Mouse (Mus musculus): ENCODE data around the gene Ldah.

Gene Ldah

GRCm38 (mm10) chr12:8281225-8282017 is 73.5 kb downstream of the Ldah start:
- no peak for DNase-seq

- no peak for DNase-seq
Measured at GRCm38 (mm10) chr12:8287970-8288369, 80.1 kb downstream of the Ldah start.

GRCm38 (mm10) chr12:8289099-8289498 is 81.2 kb downstream of the Ldah start:
- no peak for DNase-seq

- DNase-seq = no peak
Measured at GRCm38 (mm10) chr12:8289499-8289898, 81.6 kb downstream of the Ldah start.

- no peak for DNase-seq
Measured at GRCm38 (mm10) chr12:8291157-8291853, 83.4 kb downstream of the Ldah start.

- DNase-seq = no peak
Measured at GRCm38 (mm10) chr12:8295307-8295913, 87.5 kb downstream of the Ldah start.

- no peak for DNase-seq
Measured at GRCm38 (mm10) chr12:8296154-8296553, 88.2 kb downstream of the Ldah start.

GRCm38 (mm10) chr12:8297586-8298214 is 89.8 kb downstream of the Ldah start:
- DNase-seq = no peak

GRCm38 (mm10) chr12:8298361-8299142 is 90.6 kb downstream of the Ldah start:
- DNase-seq = no peak

GRCm38 (mm10) chr12:8299143-8300110 is 91.5 kb downstream of the Ldah start:
- no peak for DNase-seq

- DNase-seq = no peak
Measured at GRCm38 (mm10) chr12:8300111-8300480, 92.2 kb downstream of the Ldah start.

- DNase-seq = no peak
Measured at GRCm38 (mm10) chr12:8300521-8300920, 92.6 kb downstream of the Ldah start.

GRCm38 (mm10) chr12:8301011-8301814 is 93.3 kb downstream of the Ldah start:
- no peak for DNase-seq

GRCm38 (mm10) chr12:8301841-8302431 is 94.0 kb downstream of the Ldah start, which contains the start of gene Gdf7:
Gene Gdf7, minus strand, starts transcription at chr12:8301954.
- DNase-seq = no peak

GRCm38 (mm10) chr12:8305258-8305657 is 97.4 kb downstream of the Ldah start:
- DNase-seq = no peak

GRCm38 (mm10) chr12:8306432-8306831 is 98.5 kb downstream of the Ldah start:
- DNase-seq = peak; percentile 16 to 25

GRCm38 (mm10) chr12:8306910-8307309 is 99.0 kb downstream of the Ldah start:
- no peak for DNase-seq

- no peak for DNase-seq
Measured at GRCm38 (mm10) chr12:8310992-8311391, 103.1 kb downstream of the Ldah start.

- no peak for DNase-seq
Measured at GRCm38 (mm10) chr12:8312266-8312665, 104.4 kb downstream of the Ldah start.

- peak; percentile 62 to 64 for DNase-seq
Measured at GRCm38 (mm10) chr12:8313270-8313771, 105.4 kb downstream of the Ldah start, which contains the start of gene Hs1bp3. Gene Hs1bp3, plus strand, starts transcription at chr12:8313432.

Data from thymus, adult 18-20 months (tissue).